Mouse (Mus musculus) kidney, adult 2 months (tissue): ENCODE results near the gene Scyl1. TPM values are rescaled to one million over a fixed set of nuclear protein-coding genes. Genes with fewer than 3 reads are reported as not detected.
"Not testable (repeated sequence)": the region's sequence is repeated elsewhere in the genome, so short reads cannot be mapped to it uniquely, and the experiment has no call there.

Experiments
- DNase-seq: peaks from one replicate; pipeline ENCODE4 v3.0.0; 2021
- H3K27ac ChIP-seq: fragments of 200-500 bp; 2 replicates; pipeline ENCODE4 v1.5.1; 2012; ENCODE audit warnings: low read depth, low read length, control low read depth, inconsistent platforms; ENCODE audit not compliant: insufficient read depth
- H3K27me3 ChIP-seq: fragments of 200-500 bp; replicated peaks from 2 replicates; pipeline ENCODE4 v1.6.1; 2012; ENCODE audit warnings: mild to moderate bottlenecking, moderate library complexity, low read length, inconsistent platforms; ENCODE audit not compliant: control insufficient read depth, insufficient read depth
- H3K36me3 ChIP-seq: fragments of 200-500 bp; 2 replicates; pipeline ENCODE4 v1.6.1; 2012; ENCODE audit warnings: mild to moderate bottlenecking, moderate library complexity, low read length, inconsistent platforms; ENCODE audit not compliant: control insufficient read depth, insufficient read depth
- H3K4me1 ChIP-seq: fragments of 200-500 bp; 2 replicates; pipeline ENCODE4 v1.6.1; 2011; ENCODE audit warnings: low read length; ENCODE audit not compliant: control insufficient read depth, insufficient read depth
- H3K4me3 ChIP-seq: fragments of 200-500 bp; 2 replicates; pipeline ENCODE4 v1.5.1; 2011; ENCODE audit warnings: mild to moderate bottlenecking, low read depth, low read length, control low read depth; ENCODE audit not compliant: insufficient read depth
- CTCF ChIP-seq: fragments of 200-500 bp; conservative IDR thresholded peaks from 2 replicates; pipeline ENCODE4 v1.5.1; 2011; ENCODE audit warnings: low read depth, mild to moderate bottlenecking, control low read depth, low read length, moderate library complexity, mixed read lengths; ENCODE audit not compliant: insufficient read depth, insufficient read length
- POLR2A ChIP-seq: fragments of 200-500 bp; IDR thresholded peaks from one replicate; pipeline ENCODE4 v1.6.1; 2011; ENCODE audit warnings: low read depth, low read length, control low read depth
- WGBS: fragments of 180-500 bp; shearing (Covaris S2); methylation state at CpG from one replicate; pipeline ENCODE4 v1.1.7; 2018; 5-methylcytosine and 5-hydroxymethylcytosine counted together
- polyA plus RNA-seq: library from polyadenylated mRNA; depleted of rRNA; stranded (reverse); fragments of >200 nt; gene quantifications from 2 replicates; pipeline ENCODE4 v1.2.3, GENCODE M21; 2012; rRNA removed

Scyl1 gene
- polyA plus RNA-seq: 107 and 134 TPM in 2 replicates

GRCm38 (mm10) chr19:5770925-5771860 is at the start of gene Scyl1:
TSS of gene Scyl1 (minus strand) at chr19:5771419.
- WGBS: under 1% methylated on average over 64 of the region's 64 CpGs
- no peak for TF ChIP-seq CTCF
- TF ChIP-seq POLR2A: no peak
- peak within 1 kb of the TSS; percentile 82 for H3K27ac ChIP-seq
- no peaks in the 10 kb centered on the region for H3K27me3 ChIP-seq
- peak; percentile 98 for DNase-seq
- no peaks in the 10 kb centered on the region; the same call in 1 of the 2 replicates for H3K36me3 ChIP-seq
- peaks cover 5% of the 10 kb centered on the region; the same call in 1 of the 2 replicates for H3K4me1 ChIP-seq
- peak within 1 kb of the TSS; percentile 78 for H3K4me3 ChIP-seq

- Histone ChIP-seq H3K4me3 (no peak overlapping the region), H3K27me3 (no peaks in the 10 kb centered on the region), H3K27ac (peak overlapping the region; percentile 84), H3K4me1 (peaks cover 49% of the 10 kb centered on the region), H3K36me3 (0 out of 2 replicates have a peak, but pooled peaks cover 2% of the 10 kb centered on the region)
- 17% methylated on average over 12 of the region's 12 CpGs for WGBS
- TF ChIP-seq POLR2A: no peak
- peak; percentile 44 for TF ChIP-seq CTCF
- DNase-seq: peak; percentile 93
These were observed 48.3 kb upstream of the Scyl1 start for GRCm38 (mm10) chr19:5819549-5819948.

GRCm38 (mm10) chr19:5818590-5818977 is 47.4 kb upstream of the Scyl1 start:
- Histone ChIP-seq H3K36me3 (no peaks in the 10 kb centered on the region), H3K27ac (peak overlapping the region; percentile 84), H3K27me3 (no peaks in the 10 kb centered on the region), H3K4me3 (no peak overlapping the region), H3K4me1 (peaks cover 41% of the 10 kb centered on the region)
- 60% methylated on average over 6 of the region's 6 CpGs for WGBS
- TF ChIP-seq CTCF (no peak), POLR2A (no peak)
- DNase-seq: no peak

GRCm38 (mm10) chr19:5817703-5818589 is 46.7 kb upstream of the Scyl1 start:
- H3K4me1 ChIP-seq: peaks cover 39% of the 10 kb centered on the region
- peak overlapping the region; percentile 12; the same call in 1 of the 2 replicates for H3K4me3 ChIP-seq
- WGBS: 6% methylated on average over 21 of the region's 21 CpGs
- TF ChIP-seq POLR2A (no peak), CTCF (peak; percentile 85)
- no peaks in the 10 kb centered on the region for H3K27me3 ChIP-seq
- peak; percentile 93 for DNase-seq
- H3K27ac ChIP-seq: peak overlapping the region; percentile 90
- H3K36me3 ChIP-seq: no peaks in the 10 kb centered on the region

GRCm38 (mm10) chr19:5815928-5816327 is 44.7 kb upstream of the Scyl1 start:
- no peak for TF ChIP-seq CTCF
- TF ChIP-seq POLR2A: no peak
- no peaks in the 10 kb centered on the region for H3K27me3 ChIP-seq
- 33% methylated on average over 4 of the region's 4 CpGs for WGBS
- no peaks in the 10 kb centered on the region for H3K36me3 ChIP-seq
- H3K4me1 ChIP-seq: peaks cover 57% of the 10 kb centered on the region
- H3K27ac ChIP-seq: peak overlapping the region; percentile 96
- H3K4me3 ChIP-seq: peak overlapping the region; percentile 1; the same call in 1 of the 2 replicates
- DNase-seq: peak; percentile 93

- no peak for TF ChIP-seq POLR2A
- TF ChIP-seq CTCF: no peak
- no peak overlapping the region for H3K4me3 ChIP-seq
- no peaks in the 10 kb centered on the region for H3K27me3 ChIP-seq
- peaks cover 66% of the 10 kb centered on the region for H3K4me1 ChIP-seq
- H3K27ac ChIP-seq: peak overlapping the region; percentile 96
- WGBS: 51% methylated on average over 7 of the region's 7 CpGs
- DNase-seq: peak; percentile 81
- H3K36me3 ChIP-seq: no peaks in the 10 kb centered on the region
These were observed 43.8 kb upstream of the Scyl1 start for GRCm38 (mm10) chr19:5815010-5815409.

- peaks cover 69% of the 10 kb centered on the region for H3K4me1 ChIP-seq
- not testable (repeated sequence) for DNase-seq, H3K27me3 ChIP-seq, H3K4me3 ChIP-seq, H3K36me3 ChIP-seq
- H3K27ac ChIP-seq: peak overlapping the region; percentile 96
- WGBS: 40% methylated on average over 1 of the region's 1 CpGs
These were observed 42.8 kb upstream of the Scyl1 start for GRCm38 (mm10) chr19:5814048-5814447.
